Mouse (Mus musculus): Measurements from ENCODE around the gene Kbtbd4. TPM values are rescaled to one million over a fixed set of nuclear protein-coding genes. Genes with fewer than 3 reads are reported as not detected.
"Not testable (repeated sequence)": the region's sequence is repeated elsewhere in the genome, so short reads cannot be mapped to it uniquely, and the experiment has no call there.

Gene Kbtbd4
- total RNA-seq, 2 experiments from 2014 or later: 40.9 to 43.6 TPM

DNA sequence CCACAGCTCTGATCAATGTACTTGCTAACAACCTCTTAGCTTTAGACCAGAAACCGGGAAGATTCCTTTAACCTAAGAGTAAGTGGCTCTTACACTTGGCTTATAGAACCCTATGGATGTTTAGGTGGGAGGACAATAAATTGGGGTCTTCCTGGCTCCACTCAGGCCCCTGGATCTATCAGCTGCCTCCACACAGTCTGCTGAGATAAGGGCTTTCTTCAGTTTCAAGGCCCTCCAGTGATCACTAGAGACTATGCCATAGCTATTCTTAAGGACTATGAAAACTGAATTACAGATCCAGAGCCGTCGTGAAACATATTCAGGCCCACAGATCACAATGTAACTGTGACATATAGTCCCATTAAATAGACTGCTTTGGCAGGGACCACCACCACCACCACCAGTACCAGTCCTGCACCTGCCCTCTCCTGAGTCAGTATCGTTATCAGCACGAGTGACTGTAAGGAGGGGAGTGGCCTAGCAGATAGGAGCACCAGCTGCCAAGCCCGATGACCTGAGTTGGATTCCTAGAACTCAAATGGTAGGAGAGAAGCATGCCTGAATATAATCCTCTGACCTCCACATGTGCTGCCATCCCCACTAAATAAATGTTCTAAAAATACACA lies 10.8 kb upstream of the Kbtbd4 start:
- intact Hi-C loops (cut with DNase I): no loop called here

DNA sequence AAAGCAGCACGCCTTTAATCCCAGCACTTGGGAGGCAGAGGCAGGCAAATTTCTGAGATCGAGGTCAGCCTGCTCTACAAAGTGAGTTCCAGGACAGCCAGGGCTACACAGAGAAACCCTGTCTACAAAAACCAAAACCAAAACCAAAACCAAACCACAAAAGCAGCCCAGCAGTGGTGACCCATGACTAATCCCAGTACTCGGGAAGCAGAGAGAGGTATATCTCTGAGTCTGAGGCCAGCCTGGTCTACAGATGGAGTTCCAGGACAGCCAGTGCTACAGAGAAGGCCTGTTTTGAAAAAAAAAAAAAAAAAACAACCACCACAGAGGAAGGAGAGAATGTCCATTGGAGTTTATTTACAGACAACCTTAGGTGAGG lies 10.3 kb upstream of the Kbtbd4 start:
- intact Hi-C loops (cut with DNase I); DNase-seq (ENCODE audit: extremely low spot score in 1 of 2, low spot score in 2 of 2): not testable (repeated sequence)

More for the DNA sequence above, 10.8 kb upstream of the Kbtbd4 start:
- no peak for DNase-seq (ENCODE audit: extremely low spot score in 1 of 2, low spot score in 2 of 2)

DNA sequence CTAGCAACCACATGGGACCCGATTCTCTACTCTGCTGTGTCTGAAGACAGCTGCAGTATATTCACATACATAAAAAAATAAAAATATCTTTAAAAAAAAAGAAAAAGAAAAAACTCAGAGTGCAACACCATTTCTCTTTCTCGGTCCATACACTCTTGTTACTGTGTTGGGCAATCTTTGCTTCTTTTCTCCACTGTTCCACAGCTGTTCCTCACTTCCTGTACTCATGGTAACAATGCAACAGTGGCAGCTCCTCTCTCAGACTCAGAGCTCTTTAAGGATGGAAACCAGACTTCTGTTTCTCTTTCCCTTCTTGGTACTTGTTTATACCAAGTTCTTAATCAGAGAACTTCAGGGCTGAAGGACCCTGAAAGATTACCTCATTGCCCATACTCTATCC lies 1.1 kb upstream of the Kbtbd4 start:
- no peak for DNase-seq (ENCODE audit: extremely low spot score in 1 of 2, low spot score in 2 of 2)
- intact Hi-C loops (cut with DNase I): loop anchor here (5.0 kb wide), 1 partner anchor 149 kb away; the partner anchor contains the start of gene Psmc3

DNA sequence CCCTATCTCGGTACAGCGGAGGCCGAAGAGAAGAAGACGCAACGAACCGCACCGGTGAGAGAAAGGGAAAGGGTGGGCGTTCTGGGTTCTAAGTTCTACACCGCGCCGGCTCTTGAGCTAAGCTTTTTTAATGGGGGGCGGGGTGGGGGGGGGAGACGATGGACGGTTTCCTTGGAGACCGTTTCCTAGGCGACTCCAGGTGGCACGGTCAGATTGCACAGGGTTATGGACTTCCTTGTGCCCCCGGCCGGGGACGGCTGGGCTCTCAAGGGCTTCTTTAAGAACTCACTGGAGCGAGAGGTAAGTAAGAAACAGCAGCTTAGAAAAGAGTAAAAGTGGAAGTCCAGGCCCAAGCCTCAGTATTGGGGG lies 300 bp downstream of the Kbtbd4 start:
- intact Hi-C loops (cut with DNase I): loop anchor here (5.0 kb wide), 1 partner anchor 147 kb away; the partner anchor contains the start of gene Psmc3
- DNase-seq (ENCODE audit: extremely low spot score in 1 of 2, low spot score in 2 of 2): peak in 1 of 2 experiments; percentile 45

GRCm38 (mm10) chr2:90906721-90907120 lies 2.2 kb downstream of the Kbtbd4 start:
- intact Hi-C loops (cut with DNase I): no loop called here
- no peak for DNase-seq (ENCODE audit: extremely low spot score in 1 of 2, low spot score in 2 of 2)

DNA sequence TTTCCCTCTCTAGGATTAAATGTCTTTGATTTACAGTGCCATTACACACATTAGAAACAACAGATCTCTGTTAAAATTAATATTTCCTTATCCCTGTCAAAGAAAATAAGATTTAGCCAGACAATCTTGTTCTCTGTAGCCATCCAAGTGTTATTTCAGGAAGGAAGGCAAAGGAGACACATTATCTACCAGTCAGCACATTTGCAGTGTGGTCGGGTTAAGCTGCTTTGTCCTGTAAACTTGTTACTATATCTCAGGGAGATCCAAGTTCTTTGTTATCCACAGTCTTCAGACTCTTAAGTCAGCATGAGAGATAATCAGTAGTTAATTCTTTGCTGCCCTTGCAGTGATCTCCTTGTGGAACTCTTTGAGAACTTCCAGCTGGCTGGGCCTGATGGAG lies 6.3 kb downstream of the Kbtbd4 start:
- no peak for DNase-seq (ENCODE audit: extremely low spot score in 1 of 2, low spot score in 2 of 2)
- intact Hi-C loops (cut with DNase I): no loop called here

DNA sequence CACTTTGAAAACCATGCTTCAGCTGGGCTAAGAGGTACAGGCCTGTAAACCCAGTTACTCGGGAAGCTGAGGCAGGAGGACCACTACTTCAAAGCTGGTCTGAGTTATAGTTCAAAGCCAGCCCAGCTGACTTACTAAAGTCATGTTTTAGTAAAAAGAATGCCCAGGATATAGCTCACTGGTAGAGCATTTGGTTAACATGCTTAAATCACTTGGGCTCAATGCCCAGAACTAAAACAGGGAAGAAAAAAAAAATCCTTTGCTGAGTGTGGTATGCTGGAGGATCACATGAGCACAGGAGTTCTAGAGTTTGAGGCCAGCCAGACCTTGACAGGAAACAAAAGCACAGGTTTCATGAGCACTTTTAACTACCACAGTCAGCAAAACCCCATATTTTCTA lies 7.1 kb downstream of the Kbtbd4 start:
- intact Hi-C loops (cut with DNase I): no loop called here
- DNase-seq (ENCODE audit: extremely low spot score in 1 of 2, low spot score in 2 of 2): no peak

DNA sequence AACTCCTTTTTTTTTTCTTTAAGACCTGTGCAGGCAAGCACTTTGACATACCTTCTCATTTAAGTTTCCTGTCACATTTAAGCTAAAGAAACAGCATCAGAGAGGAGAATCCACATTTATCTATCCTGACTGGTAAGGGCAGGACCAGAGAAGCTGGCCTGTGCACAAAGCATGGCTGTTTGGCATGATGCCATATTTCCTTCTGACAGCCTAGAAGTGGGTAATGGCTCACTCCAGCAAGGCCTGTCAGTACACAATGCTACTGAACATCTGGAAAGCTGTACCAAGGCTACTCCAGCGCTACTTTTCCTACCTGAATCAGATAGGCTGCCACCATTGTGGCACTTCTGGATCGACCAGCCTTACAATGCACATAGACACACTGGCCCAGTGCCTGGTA lies 9.1 kb downstream of the Kbtbd4 start:
- intact Hi-C loops (cut with DNase I): no loop called here
- no peak for DNase-seq (ENCODE audit: extremely low spot score in 1 of 2, low spot score in 2 of 2)

- intact Hi-C loops (cut with DNase I): no loop called here
- DNase-seq (ENCODE audit: extremely low spot score in 1 of 2, low spot score in 2 of 2): no peak
These were observed 11.0 kb downstream of the Kbtbd4 start for GRCm38 (mm10) chr2:90915516-90915915.

- intact Hi-C loops (cut with DNase I): no loop called here
- no peak for DNase-seq (ENCODE audit: extremely low spot score in 1 of 2, low spot score in 2 of 2)
These were observed 12.2 kb downstream of the Kbtbd4 start for GRCm38 (mm10) chr2:90916560-90917232.

DNA sequence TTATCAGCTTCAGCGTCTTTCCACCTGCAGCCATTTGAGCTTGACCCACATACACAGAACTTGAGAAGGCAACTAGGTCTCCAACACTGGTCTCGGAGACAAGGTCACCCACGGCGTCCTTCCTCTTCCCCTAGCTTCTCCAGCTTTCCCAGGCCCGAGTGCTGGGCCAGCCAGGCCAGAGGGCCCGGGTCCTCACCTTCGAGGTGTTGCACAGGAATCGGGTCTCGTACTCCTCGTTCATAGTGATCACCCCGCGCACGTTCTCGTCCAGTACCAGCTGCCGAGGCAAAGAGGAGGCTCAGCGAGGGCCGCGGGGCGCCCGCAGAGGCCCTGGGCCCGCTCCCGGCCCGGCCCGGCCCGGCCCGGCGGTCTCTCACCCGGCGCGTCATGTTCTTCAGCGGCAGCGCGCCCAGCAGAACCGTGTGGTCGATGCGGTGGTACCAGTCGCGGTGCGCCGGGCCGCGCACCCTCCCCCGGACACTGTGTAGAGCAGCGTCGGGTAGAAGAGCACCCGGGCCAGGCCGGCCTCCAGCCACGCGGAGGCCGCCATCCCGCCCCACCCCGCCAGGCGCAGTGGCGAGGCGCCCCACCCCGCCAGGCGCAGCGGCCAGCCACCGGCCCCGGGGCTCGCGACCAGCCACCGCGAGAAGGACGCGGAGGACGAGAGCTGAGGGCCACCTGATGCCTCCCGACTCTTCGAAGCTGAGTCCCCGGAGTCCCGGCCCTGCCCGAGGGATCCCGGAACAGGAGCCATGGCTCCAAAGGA lies 12.9 kb downstream of the Kbtbd4 start:
- intact Hi-C loops (cut with DNase I): no loop called here
- DNase-seq (ENCODE audit: extremely low spot score in 1 of 2, low spot score in 2 of 2): peak in 1 of 2 experiments; percentile 88

DNA sequence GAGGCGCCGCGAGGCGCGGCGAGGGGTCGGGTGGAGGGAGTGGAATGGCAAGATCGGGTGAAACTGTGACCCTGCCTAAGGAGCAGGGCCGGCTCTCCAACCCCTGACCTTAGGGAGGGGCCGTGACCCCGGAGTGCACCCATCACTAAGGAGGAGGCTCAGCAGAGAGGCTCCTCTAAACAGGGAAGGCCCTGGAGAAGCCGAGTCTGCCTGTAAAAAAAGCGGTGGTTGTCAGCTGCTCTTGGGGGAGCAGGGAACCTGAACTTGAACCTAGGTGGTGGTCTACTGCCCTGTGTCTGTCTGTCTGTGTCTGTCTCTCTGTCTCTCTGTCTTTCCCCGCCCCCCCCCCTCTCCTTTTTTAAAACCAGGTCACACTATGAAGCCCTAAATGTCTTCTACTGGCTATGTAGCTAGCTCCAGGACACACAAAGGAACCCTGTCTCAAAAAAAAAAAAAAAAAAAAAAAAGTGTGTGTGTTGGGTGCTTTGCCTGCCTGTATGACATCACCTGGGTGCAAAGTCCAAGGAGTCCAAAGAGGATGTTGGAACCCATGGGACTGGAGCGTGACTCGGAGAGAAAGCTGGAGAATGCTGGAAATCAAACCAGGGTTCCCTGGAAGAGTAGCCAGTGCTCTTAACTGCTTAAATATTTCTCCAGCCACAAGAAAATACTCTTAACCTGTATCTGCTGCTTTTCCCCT lies 13.6 kb downstream of the Kbtbd4 start:
- DNase-seq (ENCODE audit: extremely low spot score in 1 of 2, low spot score in 2 of 2): no peak
- intact Hi-C loops (cut with DNase I): no loop called here

GRCm38 (mm10) chr2:90921178-90921577 lies 16.6 kb downstream of the Kbtbd4 start:
- no peak for DNase-seq (ENCODE audit: extremely low spot score in 1 of 2, low spot score in 2 of 2)
- intact Hi-C loops (cut with DNase I): no loop called here

- intact Hi-C loops (cut with DNase I): no loop called here
These were observed 18.1 kb downstream of the Kbtbd4 start for GRCm38 (mm10) chr2:90922636-90923035.

GRCm38 (mm10) chr2:90928566-90928965 lies 24.0 kb downstream of the Kbtbd4 start:
- no peak for DNase-seq (ENCODE audit: extremely low spot score in 1 of 2, low spot score in 2 of 2)
- intact Hi-C loops (cut with DNase I): no loop called here

More at GRCm38 (mm10) chr2:90922636-90923035, 18.1 kb downstream of the Kbtbd4 start:
- no peak for DNase-seq (ENCODE audit: extremely low spot score in 1 of 2, low spot score in 2 of 2)

- intact Hi-C loops (cut with DNase I): no loop called here
- no peak for DNase-seq (ENCODE audit: extremely low spot score in 1 of 2, low spot score in 2 of 2)
These were observed 27.3 kb downstream of the Kbtbd4 start for GRCm38 (mm10) chr2:90931829-90932228.

DNA sequence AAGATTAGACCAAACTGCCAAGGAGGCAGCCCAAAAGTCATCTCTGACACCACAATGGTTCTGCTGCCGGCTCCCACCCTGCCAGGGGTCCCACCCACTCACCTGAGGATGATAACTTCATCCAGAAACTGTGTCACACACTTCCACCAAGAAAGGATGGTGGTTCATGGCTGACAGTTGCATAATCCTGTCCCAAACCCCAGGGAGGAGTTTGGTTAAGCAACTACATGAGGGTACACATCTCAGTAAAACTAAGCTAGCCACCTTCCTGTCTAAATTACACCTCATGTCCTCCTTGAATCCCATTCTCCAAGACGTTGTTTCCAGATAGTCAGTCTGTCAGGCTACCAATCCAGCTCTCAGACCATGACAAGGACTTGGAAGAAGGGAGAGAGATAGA lies 27.7 kb downstream of the Kbtbd4 start:
- no peak for DNase-seq (ENCODE audit: extremely low spot score in 1 of 2, low spot score in 2 of 2)
- intact Hi-C loops (cut with DNase I): no loop called here

GRCm38 (mm10) chr2:90938362-90938761 lies 33.8 kb downstream of the Kbtbd4 start:
- no peak for DNase-seq (ENCODE audit: extremely low spot score in 1 of 2, low spot score in 2 of 2)
- intact Hi-C loops (cut with DNase I): no loop called here

- intact Hi-C loops (cut with DNase I): no loop called here
- DNase-seq (ENCODE audit: extremely low spot score in 1 of 2, low spot score in 2 of 2): peak in 1 of 2 experiments; percentile 33
These were observed 35.2 kb downstream of the Kbtbd4 start for GRCm38 (mm10) chr2:90939750-90940149.
